Mouse (Mus musculus) lung, embryonic 14.5 days (tissue): ENCODE measurements around the gene Chchd6. TPM values are rescaled to one million over a fixed set of nuclear protein-coding genes. Genes with fewer than 3 reads are reported as not detected.

Source experiments
- ATAC-seq: fragments of 200-750 bp; cut with Nextera tagmentation; 2 replicates; pipeline ENCODE4 v1.8.0; 2017; ENCODE audit warnings: mild to moderate bottlenecking, moderate TSS enrichment, moderate library complexity; ENCODE audit not compliant: insufficient read depth
- DNase-seq: peaks from one replicate; pipeline ENCODE4 v3.0.0-alpha.2; 2015
- H3K27ac ChIP-seq: fragments of 300-500 bp; sonication (generic); 2 replicates; pipeline ENCODE4 v1.5.1; 2014; ENCODE audit warnings: low read depth, mild to moderate bottlenecking, moderate library complexity
- H3K27me3 ChIP-seq: fragments of 300-500 bp; sonication (generic); 2 replicates; pipeline ENCODE4 v1.6.1; 2014; ENCODE audit warnings: low read length, control low read depth; ENCODE audit not compliant: insufficient read depth
- H3K36me3 ChIP-seq: fragments of 300-500 bp; sonication (generic); 2 replicates; pipeline ENCODE4 v1.6.1; 2014; ENCODE audit warnings: control low read depth; ENCODE audit not compliant: insufficient read depth
- H3K4me1 ChIP-seq: fragments of 300-500 bp; sonication (generic); 2 replicates; pipeline ENCODE4 v1.6.1; 2014; ENCODE audit warnings: antibody characterized with exemption, control low read depth; ENCODE audit not compliant: insufficient read depth
- H3K4me2 ChIP-seq: fragments of 300-500 bp; sonication (generic); 2 replicates; pipeline ENCODE4 v1.6.1; 2014; ENCODE audit warnings: mild to moderate bottlenecking
- H3K4me3 ChIP-seq: fragments of 300-500 bp; sonication (generic); 2 replicates; pipeline ENCODE4 v1.5.1; 2014; ENCODE audit warnings: low read depth, low read length
- H3K9ac ChIP-seq: fragments of 300-500 bp; sonication (generic); 2 replicates; pipeline ENCODE4 v1.6.1; 2014
- H3K9me3 ChIP-seq: fragments of 300-500 bp; sonication (generic); 2 replicates; pipeline ENCODE4 v1.6.1; 2016; ENCODE audit warnings: low read depth, low read length, control low read depth
- CTCF ChIP-seq: IDR thresholded peaks from 2 replicates; pipeline ENCODE4 v1.5.1; 2016; ENCODE audit warnings: antibody characterized with exemption, low read depth
- WGBS: fragments of 180-500 bp; shearing (Covaris S2); extraction: QIAGEN DNeasy Blood & Tissue Kit; methylation state at CpG from one replicate; pipeline ENCODE4 v1.1.7; 2014; 5-methylcytosine and 5-hydroxymethylcytosine counted together
- polyA plus RNA-seq: library from polyadenylated mRNA; unstranded; fragments of >200 nt; fragmentation: Nextera tagmentation; extraction: Ambion mirVana; gene quantifications from 2 replicates; pipeline ENCODE4 v1.2.1, GENCODE M21; 2014

Chchd6 gene
- 66.9 and 69.3 TPM in 2 replicates for polyA plus RNA-seq

DNA sequence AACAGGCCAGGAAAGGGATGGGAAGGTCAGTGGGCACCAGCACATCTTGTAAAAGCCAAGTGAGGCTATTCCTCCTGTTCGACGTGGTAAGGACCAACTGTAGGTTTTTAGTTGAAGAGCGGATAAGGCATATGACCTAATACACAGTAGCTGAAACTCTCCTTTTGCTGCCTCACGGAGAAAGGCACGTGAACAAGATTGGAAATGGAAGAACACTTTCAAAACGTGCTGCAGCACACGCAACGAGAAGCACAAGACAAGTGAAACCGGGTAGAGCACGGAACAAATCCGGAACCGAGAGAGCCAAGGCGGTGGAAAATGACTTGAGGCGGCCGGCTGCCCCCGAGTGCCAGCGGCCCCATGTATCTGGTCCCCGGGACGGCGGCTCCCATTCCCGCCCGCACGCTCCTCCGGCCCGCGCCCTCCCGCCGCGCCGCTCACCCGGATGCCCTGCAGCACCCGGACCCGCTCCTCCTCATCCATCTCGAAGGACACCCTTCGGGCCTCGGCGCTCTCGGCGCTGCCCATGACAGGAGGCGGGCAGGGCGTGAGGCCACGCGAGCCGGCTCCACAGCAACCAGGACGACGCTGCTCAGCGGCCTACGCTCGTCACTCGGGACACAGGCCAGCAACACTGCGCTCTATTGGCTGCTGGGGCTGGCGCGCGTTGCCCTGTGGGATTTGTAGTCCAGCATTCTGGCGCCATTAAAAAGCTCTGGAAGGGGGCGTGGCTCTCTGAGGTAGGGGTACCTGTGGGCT lies at the start of gene Chchd6:
Chchd6 (minus strand) TSS at position 635 of the 759 bp plus-strand sequence.
- H3K27ac ChIP-seq = no peak within 1 kb of the TSS
- H3K4me1 ChIP-seq = peaks cover 4% of the 10 kb centered on the region; the same call in 1 of the 2 replicates
- no peak for TF ChIP-seq CTCF
- H3K4me2 ChIP-seq = peak within 1 kb of the TSS; percentile 82
- WGBS = under 1% methylated on average over 56 of the region's 56 CpGs
- H3K9ac ChIP-seq = peak within 1 kb of the TSS; percentile 62
- peak; percentile 98 for DNase-seq
- peak within 1 kb of the TSS; percentile 70 for H3K4me3 ChIP-seq
- ATAC-seq = peak; percentile 100
- no peaks in the 10 kb centered on the region for H3K36me3 ChIP-seq
- H3K27me3 ChIP-seq = no peaks in the 10 kb centered on the region
- H3K9me3 ChIP-seq = no peaks in the 10 kb centered on the region

DNA sequence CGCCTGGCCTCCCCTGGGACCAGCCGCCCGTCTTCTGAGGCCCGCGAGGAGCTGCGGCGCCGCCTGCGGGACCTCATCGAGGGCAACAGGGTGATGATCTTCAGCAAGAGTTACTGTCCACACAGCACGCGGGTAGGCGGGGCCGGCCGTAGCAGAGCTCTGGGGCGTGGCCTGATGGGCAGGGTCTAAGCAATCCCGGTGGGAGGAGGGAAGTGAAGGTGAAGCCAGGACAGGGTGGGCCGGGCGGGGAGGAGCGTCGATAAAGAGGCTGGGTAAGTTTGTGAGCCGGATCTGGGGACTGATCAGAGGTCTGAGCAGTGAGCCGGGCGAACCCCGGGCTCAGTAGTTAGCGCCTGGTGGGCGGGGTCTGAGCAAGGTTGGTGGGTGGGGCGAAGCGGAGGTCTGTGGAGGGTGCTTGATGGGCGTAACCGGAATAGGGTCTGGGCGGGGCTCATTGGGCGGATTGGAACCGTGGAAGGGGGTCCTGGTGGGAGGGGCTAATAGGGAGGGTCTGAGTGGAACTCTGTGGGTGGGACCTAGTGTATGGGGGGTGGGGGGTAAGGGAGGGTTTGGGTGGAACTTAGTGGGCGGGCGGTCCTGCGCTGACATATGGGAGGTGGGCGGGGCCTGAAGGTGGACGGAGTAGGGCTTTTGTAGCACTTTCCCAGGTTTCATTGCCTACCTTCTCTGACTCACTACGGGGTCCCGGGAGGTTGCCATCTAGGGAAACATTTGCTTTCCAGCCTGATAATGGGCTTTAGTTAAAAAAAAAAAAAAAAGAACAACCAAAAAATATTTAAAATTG lies 49.0 kb upstream of the Chchd6 start:
- H3K27me3 ChIP-seq = no peaks in the 10 kb centered on the region
- TF ChIP-seq CTCF = no peak

GRCm38 (mm10) chr6:89643798-89644270 lies 48.4 kb upstream of the Chchd6 start, which contains the start of gene Txnrd3:
TSS of gene Txnrd3 (plus strand) at chr6:89643988.
- peak; percentile 31 for TF ChIP-seq CTCF
- H3K9me3 ChIP-seq = no peaks in the 10 kb centered on the region
- ATAC-seq (peak; percentile 92), DNase-seq (peak; percentile 94)
- H3K4me2 ChIP-seq = peak within 1 kb of the TSS; percentile 94
- H3K4me1 ChIP-seq = no peaks in the 10 kb centered on the region
- H3K27ac ChIP-seq = peak within 1 kb of the TSS; percentile 94
- H3K9ac ChIP-seq = peak within 1 kb of the TSS; percentile 58
- H3K27me3 ChIP-seq = no peaks in the 10 kb centered on the region
- H3K36me3 ChIP-seq = no peaks in the 10 kb centered on the region
- peak within 1 kb of the TSS; percentile 62 for H3K4me3 ChIP-seq
- under 1% methylated on average over 51 of the region's 51 CpGs for WGBS

More for the DNA sequence above, 49.0 kb upstream of the Chchd6 start:
- Histone ChIP-seq H3K27ac (peak overlapping the region; percentile 94), H3K4me3 (peak overlapping the region; percentile 62), H3K4me2 (peak overlapping the region; percentile 94), H3K4me1 (no peaks in the 10 kb centered on the region), H3K9me3 (no peaks in the 10 kb centered on the region), H3K36me3 (no peaks in the 10 kb centered on the region), H3K9ac (peak overlapping the region; percentile 58)
- peak; percentile 96 for DNase-seq
- WGBS = under 1% methylated on average over 41 of the region's 41 CpGs
- peak; percentile 95 for ATAC-seq

DNA sequence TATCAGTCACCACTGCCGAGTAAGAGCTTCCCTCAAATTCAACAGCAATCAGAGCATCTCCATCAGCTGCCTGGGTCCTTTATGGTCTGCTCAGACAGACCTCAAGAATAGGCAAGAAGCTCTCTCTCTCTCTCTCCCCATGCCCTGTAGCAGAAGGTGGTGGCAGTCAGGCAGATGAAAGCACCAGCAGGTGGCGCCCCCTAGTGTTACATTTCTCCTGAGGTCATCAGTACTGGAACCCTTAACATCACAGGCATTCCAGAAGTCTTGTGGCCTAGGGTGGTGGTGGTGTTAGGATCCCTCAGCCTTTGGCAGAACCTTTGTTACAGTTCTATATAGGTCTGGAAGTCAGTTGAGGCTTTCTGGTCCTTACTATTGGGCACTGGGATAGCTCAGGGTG lies 43.6 kb upstream of the Chchd6 start:
- DNase-seq (peak; percentile 62), ATAC-seq (no peak)
- no peaks in the 10 kb centered on the region for H3K27me3 ChIP-seq
- no peaks in the 10 kb centered on the region for H3K36me3 ChIP-seq
- TF ChIP-seq CTCF = peak; percentile 62
- no peak overlapping the region for H3K27ac ChIP-seq
- H3K9ac ChIP-seq = no peak overlapping the region
- H3K4me2 ChIP-seq = no peak overlapping the region
- no peaks in the 10 kb centered on the region for H3K4me1 ChIP-seq
- H3K4me3 ChIP-seq = no peak overlapping the region
- no peaks in the 10 kb centered on the region for H3K9me3 ChIP-seq
- WGBS = 30% methylated on average over 2 of the region's 2 CpGs

DNA sequence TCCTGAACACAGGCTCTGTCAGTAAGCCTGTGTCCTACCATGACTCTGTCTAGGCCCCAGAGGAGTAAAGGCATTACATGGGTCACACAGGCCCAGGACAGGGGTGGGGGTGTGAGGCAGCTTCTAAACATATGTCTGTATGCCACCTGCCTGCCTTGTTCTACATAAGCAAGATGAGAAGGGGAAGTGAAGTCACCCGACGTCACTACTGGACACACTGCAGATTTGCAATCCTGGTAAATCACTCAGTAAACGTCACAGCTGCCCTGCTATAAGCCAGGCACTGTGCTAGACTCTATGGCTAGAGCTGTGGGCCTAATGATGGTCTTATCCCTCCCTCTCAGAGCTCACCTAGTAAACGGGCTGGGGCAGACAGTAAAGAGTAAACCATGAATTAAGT lies 42.5 kb upstream of the Chchd6 start:
- H3K9me3 ChIP-seq = no peaks in the 10 kb centered on the region
- no peak for TF ChIP-seq CTCF
- no peak for DNase-seq
- WGBS = 71% methylated on average over 4 of the region's 4 CpGs
- H3K9ac ChIP-seq = no peak overlapping the region
- H3K27me3 ChIP-seq = no peaks in the 10 kb centered on the region
- no peaks in the 10 kb centered on the region for H3K4me1 ChIP-seq
- H3K4me3 ChIP-seq = no peak overlapping the region
- H3K36me3 ChIP-seq = no peaks in the 10 kb centered on the region
- no peak for ATAC-seq
- no peak overlapping the region for H3K27ac ChIP-seq
- H3K4me2 ChIP-seq = no peak overlapping the region

- no peak overlapping the region for H3K27ac ChIP-seq
- H3K9me3 ChIP-seq = no peaks in the 10 kb centered on the region
- H3K4me3 ChIP-seq = no peak overlapping the region
- H3K4me2 ChIP-seq = no peak overlapping the region
- no peak overlapping the region for H3K9ac ChIP-seq
- no peak for TF ChIP-seq CTCF
- DNase-seq (no peak), ATAC-seq (no peak)
- WGBS = 28% methylated on average over 8 of the region's 8 CpGs
- H3K4me1 ChIP-seq = no peaks in the 10 kb centered on the region
- H3K27me3 ChIP-seq = no peaks in the 10 kb centered on the region
- no peaks in the 10 kb centered on the region for H3K36me3 ChIP-seq
These were observed 38.9 kb upstream of the Chchd6 start for GRCm38 (mm10) chr6:89634400-89634799.

GRCm38 (mm10) chr6:89633115-89633514 lies 37.7 kb upstream of the Chchd6 start:
- no peak for DNase-seq
- H3K4me1 ChIP-seq = no peaks in the 10 kb centered on the region
- H3K36me3 ChIP-seq = no peaks in the 10 kb centered on the region
- H3K9ac ChIP-seq = no peak overlapping the region
- no peak overlapping the region for H3K27ac ChIP-seq
- ATAC-seq = no peak
- H3K4me3 ChIP-seq = no peak overlapping the region
- TF ChIP-seq CTCF = no peak
- no peaks in the 10 kb centered on the region for H3K27me3 ChIP-seq
- WGBS = 72% methylated on average over 7 of the region's 7 CpGs
- no peak overlapping the region for H3K4me2 ChIP-seq
- no peaks in the 10 kb centered on the region for H3K9me3 ChIP-seq
